Mouse (Mus musculus): ENCODE data around the gene Timm10. TPM values are rescaled to one million over a fixed set of nuclear protein-coding genes. Genes with fewer than 3 reads are reported as not detected.
"Not testable (repeated sequence)": the region's sequence is repeated elsewhere in the genome, so short reads cannot be mapped to it uniquely, and the experiment has no call there.

Gene Timm10
- total RNA-seq (2021) = 10 to 100 TPM; 38.2 to 57.8 TPM
- long read RNA-seq, experiment 1, transcript Timm10-201 (3 exons, 690 nt) = major isoform, 11 of 12 reads
- long read RNA-seq, experiment 1, partial matches to known transcripts = 0 of 12 reads
- long read RNA-seq, experiment 1, other reads (novel, unspliced or antisense) = 1 of 12 reads
- long read RNA-seq, experiment 2, transcript Timm10-201 (3 exons, 690 nt) = major isoform, 9 of 10 reads
- long read RNA-seq, experiment 2, partial matches to known transcripts = 0 of 10 reads
- long read RNA-seq, experiment 2, other reads (novel, unspliced or antisense) = 1 of 10 reads

GRCm38 (mm10) chr2:84826488-84827282, at the start of gene Timm10:
Timm10 (plus strand) TSS chr2:84826997.
- DNase-seq (ENCODE audit: low spot score) = peak; percentile 91

GRCm38 (mm10) chr2:84777706-84778105, 49.1 kb upstream of the Timm10 start:
- DNase-seq (ENCODE audit: low spot score) = no peak

DNA sequence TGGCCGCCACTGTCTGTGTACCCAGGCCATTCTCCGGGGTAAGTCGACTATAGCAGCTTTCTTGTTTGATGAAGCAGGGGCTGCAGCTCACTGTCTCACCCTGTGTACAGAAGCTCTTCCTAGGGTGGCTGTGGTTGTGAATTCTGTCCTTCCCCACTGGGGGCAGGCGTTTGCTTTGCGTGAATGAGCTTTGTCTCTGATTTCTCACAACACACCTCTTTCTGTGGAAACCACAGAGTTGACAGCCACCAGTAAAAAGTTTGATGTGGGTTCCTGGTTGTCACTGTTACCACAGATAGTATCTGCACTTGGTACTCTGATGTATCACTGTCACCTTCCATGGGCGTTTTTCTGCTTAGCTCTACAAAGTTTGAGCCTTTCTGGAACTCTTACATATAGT, 47.6 kb upstream of the Timm10 start:
- DNase-seq (ENCODE audit: low spot score) = no peak

DNA sequence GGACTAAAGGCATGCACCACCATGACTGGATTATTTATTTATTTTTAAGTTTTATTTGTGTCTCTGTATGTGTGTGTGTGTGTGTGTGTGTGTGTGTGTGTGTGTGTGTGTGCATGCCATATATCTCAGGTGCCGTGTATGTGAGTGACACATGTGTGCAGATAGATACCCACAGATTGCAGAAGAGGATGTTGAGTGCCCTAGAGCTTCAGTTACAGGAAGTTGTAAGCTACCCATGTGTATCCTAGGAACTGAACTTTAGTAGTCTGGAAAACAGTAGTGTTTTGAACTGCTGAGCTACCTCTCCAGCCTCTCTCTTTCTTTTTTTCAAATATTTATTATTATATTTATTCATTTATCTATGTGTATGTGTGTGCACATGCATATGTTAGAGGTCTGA, 43.5 kb upstream of the Timm10 start:
- DNase-seq (ENCODE audit: low spot score) = no peak

- DNase-seq (ENCODE audit: low spot score) = no peak
These were observed 42.8 kb upstream of the Timm10 start for GRCm38 (mm10) chr2:84783840-84784566.

DNA sequence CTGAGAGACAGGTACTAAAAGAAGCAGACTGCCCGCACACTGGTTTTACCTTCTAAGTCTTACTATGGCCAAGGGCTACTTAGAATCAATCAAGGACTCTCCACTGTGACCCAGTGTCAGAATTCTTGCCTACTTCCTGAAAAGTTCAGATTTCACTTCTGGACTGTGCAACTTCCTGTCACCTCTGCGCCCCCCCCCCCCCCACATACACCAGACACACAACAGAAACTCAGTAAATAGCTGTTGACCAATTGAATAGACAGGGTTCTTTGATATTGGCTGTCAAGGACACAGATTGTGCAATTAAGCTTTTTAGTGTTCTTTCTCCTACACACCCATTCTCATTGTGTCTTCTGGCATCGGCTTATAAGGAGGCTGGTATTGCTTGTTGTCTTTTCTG, 38.5 kb upstream of the Timm10 start:
- DNase-seq (ENCODE audit: low spot score) = no peak

DNA sequence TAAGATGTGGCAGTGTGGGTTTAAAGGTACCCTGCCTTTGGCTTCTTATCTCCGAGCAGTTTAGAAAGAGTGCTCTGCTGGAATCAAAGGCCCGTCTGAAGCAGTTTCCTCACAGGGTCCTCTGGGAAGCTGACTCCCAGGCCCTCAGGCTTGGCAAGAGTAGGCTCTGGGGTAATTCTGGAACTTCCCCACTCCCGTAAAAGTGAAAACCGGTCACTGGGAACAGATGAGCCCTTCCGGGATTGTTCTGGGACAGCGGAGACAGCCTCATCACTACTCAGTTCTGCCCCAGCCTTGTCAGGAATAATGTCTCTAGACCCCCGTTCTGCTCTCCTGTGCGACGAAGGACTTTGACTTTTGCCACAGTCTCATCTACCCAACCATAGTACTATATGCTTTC, 36.4 kb upstream of the Timm10 start:
- DNase-seq (ENCODE audit: low spot score) = no peak

- DNase-seq (ENCODE audit: low spot score) = no peak
These were observed 34.3 kb upstream of the Timm10 start for GRCm38 (mm10) chr2:84792516-84792915.

DNA sequence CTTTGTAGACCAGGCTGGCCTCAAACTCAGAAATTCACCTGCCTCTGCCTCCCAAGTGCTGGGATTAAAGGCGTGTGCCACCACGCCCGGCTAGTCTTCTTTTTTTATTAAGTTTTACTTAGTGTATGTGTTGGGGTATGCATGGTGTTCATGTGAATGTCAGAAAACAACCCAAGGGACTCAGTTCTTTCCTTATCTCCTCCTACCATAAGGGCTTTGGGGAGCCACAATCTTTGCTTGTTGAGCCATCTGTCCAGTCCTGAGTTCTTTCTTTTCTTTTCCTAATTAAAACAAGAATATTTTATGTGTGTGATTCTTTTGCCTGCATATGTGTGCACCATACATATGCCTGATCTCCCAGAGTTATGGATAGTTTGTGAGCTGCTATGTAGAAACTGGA, 33.6 kb upstream of the Timm10 start:
- no peak for DNase-seq (ENCODE audit: low spot score)

DNA sequence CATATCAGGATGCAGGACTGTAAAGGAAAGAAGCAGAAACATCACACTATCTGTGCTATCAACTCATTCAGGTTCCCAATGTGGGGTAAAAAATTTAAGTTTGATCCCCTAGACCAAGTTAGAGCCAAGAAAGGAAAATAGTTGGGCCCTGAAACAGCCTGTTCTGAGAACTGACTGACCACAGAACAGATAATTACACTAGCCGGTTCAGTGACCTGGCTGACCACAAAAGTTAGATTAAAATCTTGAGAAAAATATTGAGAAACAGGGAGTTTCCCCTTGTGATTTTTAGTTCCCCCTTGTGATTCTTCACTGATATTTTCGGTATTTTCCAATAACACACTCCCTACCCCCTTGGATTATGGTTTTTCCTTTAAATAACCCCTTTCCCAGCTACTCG, 32.9 kb upstream of the Timm10 start:
- no peak for DNase-seq (ENCODE audit: low spot score)

DNA sequence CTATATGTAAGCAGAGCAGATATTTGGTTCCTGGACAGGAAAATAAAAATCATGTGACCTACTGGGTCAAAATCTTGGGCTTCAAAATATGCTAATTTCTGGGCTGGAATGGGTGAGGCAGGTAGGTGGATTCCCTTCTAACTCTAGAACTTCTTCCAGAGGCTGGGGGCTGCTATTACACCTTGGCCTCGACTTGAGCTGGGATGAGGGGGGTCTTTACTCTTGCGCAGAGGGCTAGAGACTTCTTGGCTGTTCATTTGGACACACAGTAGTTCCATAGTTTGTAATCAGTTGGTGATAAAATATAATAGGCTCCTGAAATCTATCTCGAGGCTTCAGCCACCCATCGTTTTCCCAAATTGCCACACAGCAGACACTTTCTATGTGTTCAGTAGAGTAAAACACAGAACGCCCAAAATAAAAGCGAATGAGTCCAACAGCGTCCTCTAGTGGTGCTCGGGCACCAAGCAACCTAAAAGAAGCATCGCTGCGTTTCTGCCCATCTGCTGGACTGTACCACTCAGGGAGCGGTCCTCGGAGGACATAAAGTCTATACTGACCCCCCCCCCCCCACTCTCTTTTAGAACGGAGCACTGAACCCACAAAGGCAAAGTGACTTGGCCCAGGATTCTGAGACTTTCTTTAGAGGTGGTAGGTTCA, 28.8 kb upstream of the Timm10 start:
- DNase-seq (ENCODE audit: low spot score) = peak; percentile 78

- DNase-seq (ENCODE audit: low spot score) = peak; percentile 46
These were observed 28.3 kb upstream of the Timm10 start, which contains the start of gene Ube2l6 for GRCm38 (mm10) chr2:84798493-84798921. Ube2l6 (plus strand) TSS chr2:84798828.

- DNase-seq (ENCODE audit: low spot score) = peak; percentile 82
These were observed 27.7 kb upstream of the Timm10 start for GRCm38 (mm10) chr2:84799041-84799561.

GRCm38 (mm10) chr2:84800304-84800703, 26.5 kb upstream of the Timm10 start:
- DNase-seq (ENCODE audit: low spot score) = no peak

DNA sequence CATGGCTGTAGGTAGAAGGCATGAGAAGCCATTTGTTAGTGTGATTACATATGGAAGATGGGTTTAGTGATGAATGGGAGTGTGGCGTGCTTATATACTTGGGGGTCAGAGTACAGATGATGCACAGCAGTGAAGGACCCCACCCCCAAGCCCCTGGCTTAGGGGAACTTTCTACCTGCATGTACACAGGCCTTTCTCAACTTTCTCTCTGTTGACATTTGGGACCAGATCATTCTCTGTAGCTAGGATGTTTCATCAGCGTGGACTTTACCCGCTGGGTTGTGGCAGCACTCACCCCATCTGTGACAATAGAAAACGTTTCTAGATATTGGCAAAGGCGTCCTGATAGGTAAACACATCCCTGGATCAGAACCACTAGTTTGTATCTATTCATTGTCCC, 25.6 kb upstream of the Timm10 start:
- DNase-seq (ENCODE audit: low spot score) = not testable (repeated sequence)

DNA sequence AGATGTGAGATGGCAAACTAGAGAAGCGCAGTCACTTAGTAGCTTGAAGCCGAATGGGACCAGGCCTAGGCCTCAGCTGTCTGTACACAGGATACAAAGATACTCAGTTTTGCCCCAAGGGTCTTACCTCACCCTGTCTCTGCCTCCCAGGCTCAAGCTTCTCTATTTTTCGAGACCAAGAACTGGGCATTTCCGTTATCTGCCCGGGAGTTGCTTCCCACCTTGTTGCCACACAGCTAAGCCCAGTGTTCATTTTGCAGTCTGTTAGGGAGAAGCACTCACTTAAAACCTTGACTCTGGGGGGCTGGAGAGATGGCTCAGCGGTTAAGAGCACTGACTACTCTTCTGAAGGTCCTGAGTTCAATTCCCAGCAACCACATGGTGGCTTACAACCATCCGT, 22.8 kb upstream of the Timm10 start:
- no peak for DNase-seq (ENCODE audit: low spot score)

GRCm38 (mm10) chr2:84806546-84806945, 20.3 kb upstream of the Timm10 start:
- DNase-seq (ENCODE audit: low spot score) = no peak

- no peak for DNase-seq (ENCODE audit: low spot score)
These were observed 17.5 kb upstream of the Timm10 start for GRCm38 (mm10) chr2:84809330-84809729.

- DNase-seq (ENCODE audit: low spot score) = no peak
These were observed 16.3 kb upstream of the Timm10 start for GRCm38 (mm10) chr2:84810526-84810885.

DNA sequence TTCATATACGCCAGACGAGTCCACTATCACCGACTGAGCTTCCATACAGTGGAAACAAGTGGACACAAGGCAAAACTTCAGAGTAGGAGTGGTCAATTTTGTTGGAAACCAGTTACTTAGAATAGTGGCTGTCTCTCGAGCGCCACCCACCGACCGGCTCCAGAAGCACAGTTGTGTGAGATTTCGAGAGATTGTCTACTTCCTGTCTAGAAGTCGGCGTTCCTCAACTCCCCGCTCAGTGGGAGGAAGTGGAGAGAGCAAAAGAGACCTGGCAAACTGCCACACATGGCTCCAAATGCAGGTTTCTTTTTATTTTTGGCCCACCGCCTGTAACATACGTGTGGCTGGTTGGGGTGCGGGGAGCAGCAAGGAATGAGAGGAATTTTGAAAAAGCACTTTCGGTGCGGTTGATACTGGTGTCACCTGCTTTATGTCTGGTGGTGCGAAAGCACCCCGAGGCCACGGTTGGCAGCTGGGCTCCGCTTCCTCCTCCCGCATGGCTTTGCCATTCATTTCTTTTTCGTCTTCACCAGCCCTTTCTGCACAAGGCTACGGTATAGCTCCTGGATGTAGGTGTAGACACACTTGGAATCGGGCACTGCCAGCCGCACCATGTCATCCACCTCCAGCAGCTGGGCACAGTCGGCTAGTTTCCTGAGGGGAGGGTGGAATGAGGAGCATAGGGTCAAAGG, 15.8 kb upstream of the Timm10 start:
- peak; percentile 86 for DNase-seq (ENCODE audit: low spot score)

DNA sequence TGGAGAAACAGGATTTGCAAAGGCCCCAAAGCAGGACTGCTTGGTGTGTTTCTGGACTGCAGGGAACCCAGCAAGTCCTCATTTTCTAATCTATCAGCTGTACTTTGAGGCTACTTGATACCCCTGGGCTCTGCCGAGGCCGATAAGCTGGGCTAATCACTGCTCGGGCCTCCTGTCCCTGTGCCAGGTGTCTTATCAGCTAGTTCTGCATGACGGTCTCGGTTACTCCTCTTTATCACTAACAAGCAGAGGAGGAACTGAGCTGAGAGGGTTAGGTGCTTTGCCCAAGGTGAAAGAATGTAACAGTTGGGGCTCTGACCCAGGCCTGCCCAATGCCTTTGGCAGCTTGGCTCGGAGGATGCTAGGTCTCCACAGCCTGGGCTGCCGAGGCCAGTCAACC, 14.9 kb upstream of the Timm10 start:
- DNase-seq (ENCODE audit: low spot score) = no peak

All from gastrocnemius, adult 18-20 months (tissue).